Mouse (Mus musculus) kidney, postnatal 0 days (tissue): Measurements from ENCODE around the gene Mef2b. TPM values are rescaled to one million over a fixed set of nuclear protein-coding genes. Genes with fewer than 3 reads are reported as not detected.

Source experiments
- ATAC-seq: fragments of 200-750 bp; cut with Nextera tagmentation; replicated peaks from 2 replicates; pipeline ENCODE4 v1.8.0; 2017; ENCODE audit warnings: low read depth, moderate number of reproducible peaks, moderate TSS enrichment, moderate library complexity; ENCODE audit not compliant: low FRiP score
- DNase-seq: peaks from one replicate; pipeline ENCODE4 v3.0.0-alpha.2; 2016; ENCODE audit warnings: low spot score
- H3K27ac ChIP-seq: fragments of 300-500 bp; sonication (generic); 2 replicates; pipeline ENCODE4 v1.5.1; 2014; ENCODE audit warnings: mild to moderate bottlenecking
- H3K27me3 ChIP-seq: fragments of 300-500 bp; sonication (generic); 2 replicates; pipeline ENCODE4 v1.6.1; 2014; ENCODE audit warnings: low read length, mixed read lengths; ENCODE audit not compliant: insufficient read depth
- H3K36me3 ChIP-seq: fragments of 300-500 bp; sonication (generic); 2 replicates; pipeline ENCODE4 v1.6.1; 2014; ENCODE audit warnings: low read length, mixed read lengths; ENCODE audit not compliant: insufficient read depth
- H3K4me1 ChIP-seq: fragments of 300-500 bp; sonication (generic); replicated peaks from 2 replicates; pipeline ENCODE4 v1.6.1; 2014; ENCODE audit warnings: antibody characterized with exemption, low read length, mixed read lengths; ENCODE audit not compliant: insufficient read depth
- H3K4me2 ChIP-seq: fragments of 300-500 bp; sonication (generic); 2 replicates; pipeline ENCODE4 v1.6.1; 2014; ENCODE audit warnings: mild to moderate bottlenecking, low read length, moderate library complexity, mixed read lengths
- H3K4me3 ChIP-seq: fragments of 300-500 bp; sonication (generic); replicated peaks from 2 replicates; pipeline ENCODE4 v1.5.1; 2014; ENCODE audit warnings: low read depth, low read length
- H3K9ac ChIP-seq: fragments of 300-500 bp; sonication (generic); 2 replicates; pipeline ENCODE4 v1.6.1; 2014; ENCODE audit warnings: low read depth, low read length
- H3K9me3 ChIP-seq: fragments of 300-500 bp; sonication (generic); replicated peaks from 2 replicates; pipeline ENCODE4 v1.6.1; 2016; ENCODE audit warnings: low read length, inconsistent platforms, mixed read lengths
- CTCF ChIP-seq: IDR thresholded peaks from 2 replicates; pipeline ENCODE4 v1.5.1; 2016; ENCODE audit warnings: antibody characterized with exemption, low read depth, mild to moderate bottlenecking, moderate library complexity
- WGBS: fragments of 180-500 bp; shearing (Covaris S2); extraction: QIAGEN DNeasy Blood & Tissue Kit; methylation state at CpG from one replicate; pipeline ENCODE4 v1.1.7; 2014; 5-methylcytosine and 5-hydroxymethylcytosine counted together
- polyA plus RNA-seq: library from polyadenylated mRNA; unstranded; fragments of >200 nt; fragmentation: Nextera tagmentation; extraction: Ambion mirVana; gene quantifications from 2 replicates; pipeline ENCODE4 v1.2.1, GENCODE M21; 2015

Mef2b gene
- polyA plus RNA-seq, 1 experiment from 2014 or later: 0.28 TPM

- H3K4me2 ChIP-seq: no peak overlapping the region
- TF ChIP-seq CTCF: no peak
- no peak overlapping the region for H3K4me3 ChIP-seq
- WGBS: 12% methylated on average over 17 of the region's 17 CpGs
- no peak overlapping the region for H3K27ac ChIP-seq
- peaks cover 18% of the 10 kb centered on the region for H3K27me3 ChIP-seq
- no peak for ATAC-seq
- no peaks in the 10 kb centered on the region for H3K4me1 ChIP-seq
- no peak for DNase-seq
- no peaks in the 10 kb centered on the region for H3K36me3 ChIP-seq
- no peak overlapping the region for H3K9ac ChIP-seq
- no peaks in the 10 kb centered on the region for H3K9me3 ChIP-seq
Measured at GRCm38 (mm10) chr8:70118726-70119700, 20.5 kb upstream of the Mef2b start.

GRCm38 (mm10) chr8:70120667-70121066 lies 18.8 kb upstream of the Mef2b start, which contains the start of gene Ncan:
Ncan (minus strand) TSS chr8:70120873.
- Histone ChIP-seq H3K9ac (no peak within 1 kb of the TSS), H3K27me3 (peaks cover 18% of the 10 kb centered on the region), H3K4me3 (no peak within 1 kb of the TSS), H3K4me1 (no peaks in the 10 kb centered on the region), H3K4me2 (peak within 1 kb of the TSS; percentile 27; the same call in 1 of the 2 replicates), H3K27ac (no peak within 1 kb of the TSS), H3K36me3 (no peaks in the 10 kb centered on the region), H3K9me3 (no peaks in the 10 kb centered on the region)
- peak; percentile 68 for ATAC-seq
- peak; percentile 69 for DNase-seq
- no peak for TF ChIP-seq CTCF
- 2% methylated on average over 19 of the region's 19 CpGs for WGBS

- ATAC-seq (peak; percentile 37; the same call in 1 of the 2 replicates), DNase-seq (peak; percentile 11)
- H3K9ac ChIP-seq: no peak overlapping the region
- peaks cover 18% of the 10 kb centered on the region for H3K27me3 ChIP-seq
- H3K4me3 ChIP-seq: no peak overlapping the region
- no peak overlapping the region for H3K27ac ChIP-seq
- no peaks in the 10 kb centered on the region for H3K36me3 ChIP-seq
- 51% methylated on average over 2 of the region's 2 CpGs for WGBS
- peak; percentile 61 for TF ChIP-seq CTCF
- no peaks in the 10 kb centered on the region for H3K4me1 ChIP-seq
- no peak overlapping the region for H3K4me2 ChIP-seq
- no peaks in the 10 kb centered on the region for H3K9me3 ChIP-seq
Measured at GRCm38 (mm10) chr8:70122863-70123262, 16.6 kb upstream of the Mef2b start.

- 57% methylated on average over 8 of the region's 8 CpGs for WGBS
- no peak for DNase-seq
Measured at GRCm38 (mm10) chr8:70124992-70125391, 14.5 kb upstream of the Mef2b start.

GRCm38 (mm10) chr8:70128435-70128834 lies 11.1 kb upstream of the Mef2b start:
- 73% methylated on average over 3 of the region's 3 CpGs for WGBS
- H3K4me1 ChIP-seq: peaks cover 3% of the 10 kb centered on the region; the same call in 1 of the 2 replicates
- no peaks in the 10 kb centered on the region for H3K9me3 ChIP-seq
- H3K36me3 ChIP-seq: no peaks in the 10 kb centered on the region
- H3K27me3 ChIP-seq: no peaks in the 10 kb centered on the region
- no peak overlapping the region for H3K4me3 ChIP-seq
- no peak overlapping the region for H3K27ac ChIP-seq
- no peak overlapping the region for H3K4me2 ChIP-seq
- ATAC-seq (no peak), DNase-seq (no peak)
- no peak for TF ChIP-seq CTCF
- no peak overlapping the region for H3K9ac ChIP-seq

More at GRCm38 (mm10) chr8:70124992-70125391, 14.5 kb upstream of the Mef2b start:
- Histone ChIP-seq H3K27ac (no peak overlapping the region), H3K9ac (no peak overlapping the region), H3K36me3 (no peaks in the 10 kb centered on the region), H3K27me3 (0 out of 2 replicates have a peak, but pooled peaks cover under 1% of the 10 kb centered on the region), H3K4me2 (no peak overlapping the region), H3K9me3 (no peaks in the 10 kb centered on the region), H3K4me1 (no peaks in the 10 kb centered on the region), H3K4me3 (no peak overlapping the region)
- TF ChIP-seq CTCF: no peak
- no peak for ATAC-seq

GRCm38 (mm10) chr8:70129309-70129952 lies 10.1 kb upstream of the Mef2b start:
- H3K9ac ChIP-seq: no peak overlapping the region
- DNase-seq: no peak
- no peak overlapping the region for H3K4me2 ChIP-seq
- peaks cover 8% of the 10 kb centered on the region for H3K36me3 ChIP-seq
- no peak overlapping the region for H3K4me3 ChIP-seq
- no peak for TF ChIP-seq CTCF
- H3K4me1 ChIP-seq: peaks cover 3% of the 10 kb centered on the region; the same call in 1 of the 2 replicates
- H3K27ac ChIP-seq: no peak overlapping the region
- 56% methylated on average over 9 of the region's 9 CpGs for WGBS
- no peaks in the 10 kb centered on the region for H3K9me3 ChIP-seq
- no peaks in the 10 kb centered on the region for H3K27me3 ChIP-seq
- ATAC-seq: no peak
